Mouse (Mus musculus): ENCODE data around the gene Ext2.

Ext2 gene

DNA sequence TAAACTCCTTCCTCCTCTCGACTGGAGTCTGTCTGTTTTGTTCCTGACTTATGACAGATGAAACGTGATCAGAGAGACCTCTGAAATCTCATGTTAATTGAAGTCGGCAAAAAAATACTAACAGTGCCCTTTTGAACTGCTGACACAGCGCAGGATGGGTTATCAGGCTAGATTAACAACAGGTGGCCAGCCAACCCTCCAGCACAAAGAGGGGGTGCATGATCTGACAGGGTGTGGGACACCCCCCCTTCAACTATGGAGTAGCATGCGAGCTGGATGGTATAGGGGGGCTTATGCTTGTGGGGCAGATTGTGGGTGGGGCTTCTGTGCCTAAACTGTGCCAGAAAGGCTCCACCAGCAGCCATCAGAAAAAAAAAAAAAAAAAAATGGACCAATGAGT lies 141.0 kb downstream of the Ext2 start:
- CTCF ChIA-PET = interaction anchor here (0.7 kb wide), 1 partner anchor 35 kb away, joined by 9 read pairs; no protein-coding TSS in a partner anchor

DNA sequence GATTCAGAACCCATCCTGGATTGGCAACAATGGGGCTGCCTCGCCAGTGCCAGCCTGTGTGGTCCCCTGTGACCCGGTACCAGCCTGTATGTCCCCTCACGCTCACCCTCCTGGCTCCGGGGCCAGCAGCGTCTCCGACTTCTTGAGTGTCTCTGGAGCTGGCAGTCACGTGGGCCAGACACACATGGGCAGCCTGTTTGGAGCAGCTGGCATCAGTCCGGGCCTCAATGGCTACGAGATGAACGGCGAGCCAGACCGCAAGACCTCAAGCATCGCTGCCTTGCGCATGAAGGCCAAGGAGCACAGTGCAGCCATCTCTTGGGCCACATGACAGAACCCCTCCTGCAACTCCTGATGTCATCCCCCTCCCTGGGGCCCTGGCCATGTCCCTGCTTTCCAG lies 145.1 kb downstream of the Ext2 start:
- CTCF ChIA-PET = no interaction called here

DNA sequence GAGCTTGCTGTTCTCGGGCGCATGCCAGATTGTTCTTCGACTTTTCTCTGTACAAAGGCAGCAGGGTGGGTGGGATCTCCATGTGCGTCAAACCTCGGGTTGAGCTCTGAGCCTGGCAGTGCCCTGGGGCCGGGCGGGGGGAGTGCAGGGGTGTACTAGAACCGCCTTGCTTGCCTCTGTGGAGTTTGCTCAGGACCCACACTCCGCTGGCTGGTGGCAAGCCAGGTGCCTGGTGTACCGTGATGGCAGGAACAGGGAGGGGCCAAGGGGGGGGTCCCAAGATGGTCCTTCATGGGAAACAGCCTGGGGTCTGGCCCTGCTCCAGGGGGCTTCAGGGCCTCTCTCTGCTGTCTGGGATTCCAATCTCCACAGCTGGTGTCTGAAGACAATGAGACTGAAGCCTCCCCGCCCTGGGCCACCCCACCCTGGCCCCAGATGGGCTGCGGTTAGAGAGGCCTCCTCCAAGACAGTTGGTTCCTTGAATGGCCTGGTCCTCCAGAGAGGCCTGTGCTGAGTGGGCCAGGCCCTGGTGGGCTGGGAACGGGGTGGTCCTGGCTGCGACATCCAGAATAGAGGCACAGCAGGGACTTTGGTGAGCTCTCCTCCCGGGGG lies 150.7 kb downstream of the Ext2 start:
- CTCF ChIA-PET = no interaction called here

DNA sequence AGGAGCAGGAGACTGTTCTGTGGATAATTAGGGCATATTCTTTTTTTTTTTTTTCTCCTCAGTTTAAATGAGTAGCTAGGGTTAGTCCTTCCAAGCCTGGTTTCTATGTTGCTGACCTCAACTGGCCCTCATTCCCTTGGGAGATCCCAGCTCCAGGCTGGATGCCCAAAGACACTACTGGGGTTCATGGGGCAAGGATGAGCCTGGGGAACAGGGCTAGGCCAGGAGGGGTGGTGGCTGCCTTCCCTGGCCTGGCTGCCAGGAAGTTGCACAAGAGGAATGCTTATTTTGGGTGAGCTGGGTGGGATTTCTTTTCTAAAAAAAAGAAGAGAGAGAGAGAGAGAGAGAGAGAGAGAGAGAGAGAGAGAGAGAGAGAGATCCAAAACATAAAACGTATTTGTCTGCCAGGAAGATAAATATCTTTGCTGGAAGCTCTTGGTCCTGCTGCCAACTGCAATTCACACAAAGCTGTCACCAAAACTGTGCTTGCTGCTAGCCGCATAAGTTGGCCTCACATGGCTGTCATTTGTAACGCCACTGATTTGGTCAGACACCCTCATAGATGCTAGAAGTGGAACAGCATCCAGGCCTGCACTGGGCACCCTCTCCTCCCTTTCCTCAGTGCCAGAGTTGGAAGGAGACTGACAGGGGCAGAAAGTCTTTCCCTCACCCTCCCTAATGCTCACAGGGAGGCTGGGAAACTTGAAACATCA lies 156.1 kb downstream of the Ext2 start:
- CTCF ChIA-PET = no interaction called here

DNA sequence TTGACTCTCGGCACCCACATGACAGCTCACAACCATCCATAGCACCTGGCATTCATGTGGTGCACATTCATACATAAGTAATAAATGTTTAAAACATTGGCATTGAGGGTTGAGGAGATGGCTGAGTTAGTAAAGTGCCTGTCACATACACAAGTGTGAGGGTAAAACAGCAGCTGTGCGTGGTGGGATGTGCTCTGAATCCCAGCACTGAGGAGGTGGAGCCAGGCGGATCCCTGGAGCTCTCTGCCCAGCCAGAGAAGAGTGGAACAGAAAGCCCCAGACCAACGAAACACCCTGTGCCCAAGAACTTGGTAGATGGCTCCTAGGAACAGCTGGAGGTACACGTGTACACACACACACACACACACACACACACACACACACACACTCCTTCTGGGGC lies 156.9 kb downstream of the Ext2 start:
- CTCF ChIA-PET = no interaction called here

DNA sequence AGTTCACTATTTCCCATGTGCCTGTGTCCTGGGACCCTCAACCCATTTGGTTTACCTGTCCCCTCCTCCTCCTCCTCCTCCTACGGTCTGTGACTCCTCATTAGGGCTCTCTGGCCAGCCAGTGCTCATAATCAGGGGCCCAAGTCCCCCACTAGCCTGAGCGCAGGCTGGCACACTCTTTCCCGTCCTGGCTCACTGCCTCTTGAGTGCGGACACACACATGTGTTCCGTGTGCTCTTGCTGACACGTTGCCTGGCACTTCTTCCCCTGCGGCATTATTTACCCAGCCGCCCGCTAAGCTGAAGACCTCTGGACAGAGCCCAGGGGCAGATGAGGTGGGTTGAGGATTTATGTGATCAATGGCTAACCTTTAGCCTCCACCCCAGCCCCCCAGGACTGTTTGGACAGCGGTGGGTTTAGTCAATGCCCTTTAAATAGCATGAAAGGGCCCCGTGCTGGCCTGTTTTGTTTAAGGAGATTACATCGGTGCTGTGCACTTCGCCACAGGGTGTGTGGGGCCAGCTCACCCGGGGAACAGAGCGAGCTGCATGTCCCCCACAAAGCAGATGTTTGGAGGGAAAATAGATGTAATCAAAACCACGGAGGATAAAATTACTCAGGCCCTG lies 160.0 kb downstream of the Ext2 start:
- CTCF ChIA-PET = no interaction called here

DNA sequence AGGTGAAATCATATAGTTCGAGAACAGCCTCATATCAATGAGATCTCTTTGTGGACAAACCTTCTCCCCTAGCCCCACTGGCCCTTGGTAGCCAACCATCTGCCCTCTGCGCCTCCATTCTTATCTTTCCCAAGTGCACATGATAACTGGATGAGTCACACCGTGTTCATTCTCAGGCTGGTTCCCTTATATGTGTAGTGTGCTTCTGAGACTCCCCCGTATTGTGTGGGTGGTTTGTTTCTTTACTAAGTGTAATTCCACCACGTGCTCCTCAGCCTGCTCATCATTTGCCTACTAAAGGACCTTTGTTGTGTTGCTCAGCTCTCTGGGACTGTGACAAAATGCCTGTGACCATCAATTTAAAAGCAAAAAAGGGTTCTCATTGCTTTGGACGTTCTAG lies 161.3 kb downstream of the Ext2 start:
- CTCF ChIA-PET = no interaction called here

DNA sequence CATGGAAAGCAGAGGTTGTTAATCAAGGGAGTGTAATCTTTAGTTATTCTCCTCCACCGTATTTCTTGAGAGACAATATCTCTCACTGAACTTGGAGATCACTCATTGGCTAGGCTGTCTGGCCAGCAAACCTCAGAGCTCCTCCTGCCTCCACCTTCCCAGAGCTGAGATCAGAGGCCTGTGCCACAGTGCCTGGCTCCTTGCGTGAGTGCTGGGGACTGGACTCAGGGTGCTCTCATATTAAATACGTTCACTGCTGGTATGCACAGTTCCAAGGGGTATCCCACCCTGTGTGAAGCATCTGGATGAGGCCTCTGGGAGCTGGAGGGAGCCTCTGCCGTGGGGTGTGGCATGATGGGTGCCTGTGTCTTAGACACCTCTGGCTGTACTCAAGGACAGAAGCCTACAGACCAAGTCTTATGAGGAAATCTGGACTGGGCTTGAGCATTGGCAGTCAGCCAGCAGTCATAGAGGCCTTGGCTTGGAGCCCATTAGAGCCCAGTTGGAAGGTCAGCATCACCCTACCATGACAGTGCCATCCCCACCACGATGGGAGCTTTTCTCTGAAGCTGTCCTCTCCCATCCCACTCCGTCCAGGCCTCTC lies 162.6 kb downstream of the Ext2 start:
- CTCF ChIA-PET = no interaction called here

DNA sequence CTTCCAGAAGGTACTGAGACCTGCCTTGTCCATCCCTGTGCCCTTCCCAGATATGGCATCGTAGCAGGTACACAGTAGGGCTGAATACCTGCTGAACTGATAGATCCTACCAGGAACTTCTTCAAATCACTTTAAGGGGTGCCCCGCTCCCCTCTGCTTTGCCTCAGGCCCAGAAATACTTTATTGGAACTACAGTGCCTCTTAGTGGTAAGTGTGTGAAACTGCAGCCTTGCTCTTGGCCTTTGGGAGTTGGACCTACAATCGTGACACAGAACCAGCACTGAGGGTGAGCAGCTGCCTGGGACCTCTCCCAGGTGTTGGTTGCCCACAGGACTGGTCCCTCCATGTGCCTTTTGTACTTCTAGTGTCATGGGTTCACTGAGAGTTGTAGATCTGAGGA lies 163.4 kb downstream of the Ext2 start:
- CTCF ChIA-PET = no interaction called here

DNA sequence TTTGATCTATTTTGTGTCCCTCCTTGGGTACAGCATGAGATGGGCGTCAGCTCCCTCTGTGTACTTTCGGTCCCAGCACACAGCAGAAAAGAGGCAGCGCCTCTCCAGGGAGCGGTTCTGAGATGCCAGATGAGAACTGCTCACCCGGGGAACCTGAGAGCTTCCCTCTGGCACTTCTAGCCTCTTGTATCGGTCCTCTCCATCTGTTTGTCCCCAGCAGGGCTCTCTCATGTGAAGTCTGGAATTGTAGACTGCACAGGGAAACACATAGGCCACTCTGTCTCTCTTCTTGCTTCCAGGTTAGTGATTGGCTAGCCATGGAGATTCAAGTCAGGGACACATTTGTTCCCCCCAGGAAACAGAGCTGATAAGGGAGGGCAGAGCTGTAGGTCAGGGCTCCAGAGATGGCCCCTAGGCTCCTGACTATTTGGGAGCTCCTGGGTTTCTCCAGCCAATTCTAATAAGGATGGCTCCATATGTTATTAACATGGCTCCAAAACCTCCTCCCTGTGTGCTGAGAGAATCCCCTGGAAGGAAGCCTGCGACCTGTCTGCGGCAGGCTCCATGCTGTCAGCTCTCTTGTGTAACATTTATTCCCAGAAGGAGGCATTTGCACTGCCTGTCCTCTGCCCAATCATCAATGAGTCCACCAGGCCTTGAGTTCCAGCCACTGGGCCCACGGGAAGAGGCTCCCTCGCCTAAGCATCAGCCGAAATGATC lies 167.9 kb downstream of the Ext2 start:
- CTCF ChIA-PET = no interaction called here

DNA sequence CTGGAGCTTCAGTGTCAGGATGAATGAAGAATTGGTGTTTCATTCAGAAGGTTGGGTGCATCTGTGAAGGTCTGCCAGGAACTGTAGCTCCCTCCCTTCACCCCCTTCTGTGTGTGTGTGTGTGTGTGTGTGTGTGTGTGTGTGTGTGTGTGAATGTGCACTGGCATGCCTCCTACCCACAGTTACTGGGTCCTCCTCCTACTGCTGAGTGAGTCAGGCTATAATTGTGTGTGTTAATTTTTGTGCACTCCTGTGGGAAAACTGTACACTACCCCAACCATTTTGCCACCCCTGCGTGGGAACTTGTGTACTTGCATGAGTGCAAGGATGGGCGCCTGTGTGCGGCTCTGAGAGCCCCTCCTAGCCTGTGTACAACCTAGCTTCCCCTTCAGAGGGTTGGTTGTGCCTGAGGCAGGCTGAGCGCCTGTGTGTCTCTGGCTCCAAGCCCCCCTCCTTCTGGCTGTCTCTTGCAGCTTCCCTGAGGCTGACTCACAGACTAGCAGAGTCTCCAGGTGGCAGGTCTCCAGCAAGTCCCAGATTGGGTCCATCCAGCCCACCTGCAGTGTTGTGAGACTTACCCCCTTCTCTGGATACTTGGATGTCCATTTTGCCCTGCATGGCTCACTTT lies 173.0 kb downstream of the Ext2 start:
- CTCF ChIA-PET = no interaction called here

DNA sequence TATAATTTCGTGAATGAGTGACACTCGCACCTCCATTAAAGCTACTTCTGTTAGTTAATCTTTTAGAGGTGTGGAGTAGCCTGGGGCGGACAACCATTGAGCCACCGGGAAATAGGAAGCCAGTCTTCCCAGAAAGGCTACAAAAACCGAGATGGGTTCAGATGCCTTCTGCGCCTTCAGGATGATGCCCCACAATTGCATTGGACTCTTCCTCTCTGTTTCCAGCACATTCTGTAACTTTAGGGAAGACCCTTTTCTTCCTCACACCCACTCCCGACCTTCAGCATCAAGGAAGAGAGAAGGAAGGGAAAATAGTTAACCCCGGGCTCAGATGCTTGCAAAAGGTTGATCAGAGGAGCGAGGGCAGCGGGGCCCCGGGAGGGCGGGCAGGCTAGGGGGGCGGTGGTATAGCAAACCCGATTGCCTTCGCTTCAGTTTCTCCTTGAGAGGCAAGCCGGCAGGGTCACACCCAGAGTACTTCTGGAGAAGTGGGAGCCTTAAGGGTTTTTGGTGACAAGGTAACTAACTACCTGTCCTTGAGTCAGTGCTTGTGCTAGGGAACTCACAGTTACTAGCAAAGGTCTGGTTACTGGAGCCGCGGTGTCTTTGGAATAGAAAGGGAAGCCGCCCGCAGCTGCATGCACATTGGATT lies 174.3 kb downstream of the Ext2 start:
- CTCF ChIA-PET = no interaction called here

DNA sequence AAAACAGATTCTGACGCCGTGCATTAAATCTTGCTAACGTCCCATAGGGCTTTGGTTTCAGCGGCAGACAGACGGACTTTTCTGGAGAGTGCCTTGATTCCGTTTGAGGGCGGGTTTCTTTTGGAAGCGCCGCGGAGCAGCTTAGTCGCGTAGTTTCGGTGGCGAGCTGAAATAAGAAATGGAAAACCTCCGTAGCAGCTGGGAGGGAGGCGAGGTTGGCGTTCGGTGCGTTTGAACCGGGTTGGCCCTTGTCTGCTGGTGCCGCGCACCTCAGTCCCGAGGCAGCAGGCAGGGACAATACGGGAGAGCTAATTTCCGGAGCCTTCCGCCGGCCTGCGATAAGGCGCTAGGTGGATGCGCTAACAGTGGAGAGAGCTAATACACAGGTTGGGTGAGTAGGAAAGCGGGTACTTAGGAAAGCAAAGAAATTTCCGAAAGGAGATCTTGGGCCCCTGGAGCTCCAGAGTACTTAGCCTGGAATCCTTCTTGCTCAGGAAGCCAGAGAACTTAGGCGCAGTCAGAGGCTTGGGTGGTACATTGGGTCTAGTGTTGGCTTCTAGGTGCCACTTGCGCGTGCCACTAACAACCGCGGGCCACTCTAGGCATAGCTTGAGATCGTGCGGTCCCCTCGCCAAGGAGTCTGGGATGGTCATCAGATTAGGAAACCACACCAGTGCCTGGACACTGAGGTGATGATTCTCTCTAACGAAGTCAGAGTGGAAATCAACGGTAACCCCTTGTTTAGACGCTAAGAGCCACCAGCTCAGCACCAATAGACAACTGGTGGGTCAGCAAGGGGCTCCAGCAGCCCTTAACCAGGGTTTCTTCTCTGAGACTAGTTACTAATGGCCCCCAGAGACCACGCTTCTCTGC lies 175.1 kb downstream of the Ext2 start:
- CTCF ChIA-PET = no interaction called here

DNA sequence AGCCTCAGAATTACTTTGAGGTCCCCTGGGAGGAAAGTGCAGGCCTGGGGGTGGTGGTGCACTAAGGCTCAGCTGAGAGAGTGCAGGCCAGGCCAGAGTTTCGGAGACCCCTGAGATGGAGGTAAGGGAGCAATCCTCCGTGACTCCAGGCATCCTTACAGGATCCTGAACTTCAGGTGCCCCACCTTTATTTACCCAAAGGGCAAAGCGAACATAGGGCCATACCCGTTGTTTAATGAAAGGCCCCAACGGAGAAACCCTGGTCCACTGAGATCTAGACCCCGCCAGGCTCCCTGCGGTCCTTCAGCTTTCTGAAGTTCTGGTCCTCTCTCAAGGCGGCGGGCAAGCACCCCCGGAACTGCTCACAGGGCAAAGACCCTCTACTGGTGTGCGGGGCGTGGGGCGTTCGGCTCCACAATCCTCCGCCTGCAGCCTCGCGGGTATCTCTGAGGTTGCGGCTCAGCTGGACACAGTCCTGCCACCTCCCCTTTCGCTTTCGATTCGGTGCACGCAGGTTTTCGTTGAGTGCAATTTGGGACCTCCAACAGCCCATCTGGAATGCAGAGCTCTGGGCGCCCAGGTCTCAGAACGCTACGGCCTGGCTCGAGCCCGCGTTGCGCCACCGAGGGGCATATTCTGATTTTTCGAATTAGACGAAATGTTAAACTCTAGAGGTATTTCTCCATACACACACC lies 176.6 kb downstream of the Ext2 start:
- CTCF ChIA-PET = no interaction called here

DNA sequence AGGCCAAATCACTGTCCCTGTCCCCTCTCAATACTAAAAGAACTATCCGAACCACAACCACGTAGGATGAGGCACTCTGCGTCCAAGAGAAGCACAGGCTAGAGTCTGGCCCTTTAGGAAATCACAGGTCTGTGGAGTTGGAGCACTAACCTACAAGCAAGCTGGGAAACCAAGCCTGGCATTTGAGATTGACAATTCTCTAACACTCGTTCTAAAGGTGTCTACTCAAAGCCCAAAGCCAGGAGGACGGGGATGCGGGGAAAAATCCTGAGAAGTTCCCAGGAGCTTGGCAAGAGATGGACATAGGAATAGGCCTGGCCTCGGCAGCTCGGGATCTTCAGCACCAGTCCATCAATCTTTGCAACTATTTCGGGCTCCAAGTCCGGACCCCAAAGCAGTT lies 177.2 kb downstream of the Ext2 start:
- CTCF ChIA-PET = no interaction called here

DNA sequence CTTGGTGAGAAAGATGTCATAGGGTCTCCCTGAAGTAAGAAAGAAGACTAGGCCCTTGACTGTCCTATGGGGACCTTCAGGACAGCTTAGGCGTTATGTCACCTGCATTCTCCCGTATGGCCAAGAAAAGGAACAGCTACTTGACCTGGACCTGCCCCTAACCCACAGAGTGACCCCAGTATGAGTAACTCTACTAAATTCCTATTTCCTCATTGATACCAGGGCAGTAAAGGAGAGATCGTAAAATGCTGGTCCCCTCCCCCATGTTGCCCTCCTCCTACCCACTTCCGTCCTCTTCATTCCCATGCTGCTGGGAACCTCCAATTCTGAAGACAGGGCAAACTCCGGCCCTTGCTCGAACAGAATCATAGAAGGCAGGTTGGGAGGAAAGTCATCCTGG lies 177.6 kb downstream of the Ext2 start:
- CTCF ChIA-PET = no interaction called here

DNA sequence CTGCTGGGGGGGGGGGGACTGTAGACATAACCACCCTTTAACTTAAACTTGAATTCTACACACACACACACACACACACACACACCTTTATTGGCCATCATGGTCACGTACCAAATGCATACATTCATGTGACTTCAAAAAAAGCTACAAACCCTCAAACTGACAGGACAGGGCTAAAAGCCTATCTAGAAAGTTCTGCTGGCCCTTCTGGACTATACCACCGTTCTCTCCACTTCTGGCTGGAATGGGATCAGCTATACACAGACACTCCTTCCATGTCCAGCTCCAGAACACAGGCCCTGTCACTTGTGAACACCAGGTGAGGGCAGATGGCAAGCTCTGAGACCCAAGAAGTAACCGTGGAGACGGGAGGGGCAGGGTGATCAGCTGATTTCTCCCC lies 178.1 kb downstream of the Ext2 start:
- CTCF ChIA-PET = interaction anchor here (0.5 kb wide), 1 partner anchor 304 kb away, joined by 5 read pairs; no protein-coding TSS in a partner anchor

DNA sequence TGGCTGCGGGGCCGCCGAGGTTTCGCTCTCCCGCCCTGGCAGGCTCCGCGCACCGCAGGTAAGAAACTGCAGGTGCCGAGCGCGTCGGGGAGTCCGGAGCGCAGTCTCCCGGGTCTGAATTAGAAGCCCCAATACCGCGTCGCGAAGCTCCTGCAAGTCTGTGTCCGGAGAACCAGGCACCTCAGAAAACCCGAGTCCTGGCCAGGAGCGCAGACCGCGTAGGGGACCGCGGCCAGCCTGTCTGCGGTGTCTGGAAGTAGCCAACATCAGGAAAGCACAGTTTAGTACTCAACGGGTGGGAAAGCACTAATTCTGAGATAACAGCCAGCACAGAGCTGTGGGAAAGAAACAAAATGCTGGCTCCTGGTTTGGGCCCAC lies 179.0 kb downstream of the Ext2 start:
- CTCF ChIA-PET = interaction anchor here (0.5 kb wide), 1 partner anchor 305 kb away, joined by 5 read pairs; no protein-coding TSS in a partner anchor

DNA sequence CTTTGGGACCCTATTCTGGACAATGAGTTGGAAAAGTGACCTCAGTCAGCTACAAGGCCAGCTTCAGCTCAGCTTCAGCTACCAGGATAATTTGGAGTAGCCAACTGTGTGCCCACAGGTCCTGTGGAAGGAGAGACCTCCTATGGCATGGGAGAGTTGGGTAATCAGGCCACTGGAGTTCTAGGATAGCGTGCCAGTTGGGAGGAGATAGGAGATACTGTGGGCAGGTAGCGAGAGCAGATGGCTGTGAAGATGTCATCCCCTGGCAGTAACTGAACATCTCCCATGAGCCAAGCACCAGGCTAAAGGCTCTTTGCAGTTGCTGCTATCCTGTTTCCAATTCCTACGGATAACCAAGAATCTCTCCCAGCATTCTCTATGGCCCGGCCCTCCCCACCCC lies 187.8 kb downstream of the Ext2 start:
- CTCF ChIA-PET = no interaction called here

Measured in spleen, embryonic (tissue).